Mouse (Mus musculus) bone marrow macrophage, adult 2 months (primary cell): ENCODE measurements around the gene 1700022I11Rik.

ENCODE experiments used
- CTCF ChIP-seq: IDR thresholded peaks from 2 replicates; pipeline ENCODE4 v1.5.1; 2012; ENCODE audit warnings: low read depth, mild to moderate bottlenecking, low read length, moderate library complexity
- POLR2A ChIP-seq: IDR thresholded peaks from 2 replicates; pipeline ENCODE4 v1.6.1; 2012; ENCODE audit warnings: mild to moderate bottlenecking, low read depth, low read length, borderline replicate concordance

GRCm38 (mm10) chr4:42973868-42974267, 4.5 kb downstream of the 1700022I11Rik start:
- TF ChIP-seq CTCF (no peak), POLR2A (no peak)
